Comparison of ENCODE assay signal across 8 mouse cellular contexts in genomic region chr7:25278341-25279075, GRCm38 (mm10). TPM values are rescaled to one million over a fixed set of nuclear protein-coding genes. Genes with fewer than 3 reads are reported as not detected.
DNase-seq lines count a peak whose midpoint lies in the region; ATAC-seq lines count a peak whose summit lies in the region.

No protein-coding gene starts in this region.

- DNase-seq in gastrocnemius, postnatal 10 days: peak; percentile 70
- DNase-seq in intestine, embryonic 14.5 days (ENCODE audit: low spot score): peak; percentile 95
- DNase-seq in left cerebral cortex, postnatal 10 days (ENCODE audit: extremely low spot score in 1 of 2, low spot score in 2 of 2): peak; percentile 87 to 89
- peak; percentile 82 to 84 for DNase-seq in right cerebral cortex, adult 2 months (ENCODE audit: low spot score in 2 of 2)
- DNase-seq in urinary bladder, postnatal 14 days (ENCODE audit: low spot score): peak; percentile 90

- intact Hi-C loops in left cerebral cortex, postnatal 10 days (cut with DNase I): no loop called here

- no peaks in the 10 kb centered on the region for H3K27me3 ChIP-seq in intestine, embryonic 14.5 days (replicated peaks; ENCODE audit: control insufficient read depth, insufficient read depth, low read length)
- H3K27me3 ChIP-seq in megakaryocyte, embryonic 14.5 days (replicated peaks): no peaks in the 10 kb centered on the region

- peaks cover 4% of the 10 kb centered on the region; the same call in 1 of the 2 replicates for H3K36me3 ChIP-seq in intestine, embryonic 14.5 days (ENCODE audit: control insufficient read depth, insufficient read depth, low read length)
- H3K36me3 ChIP-seq in megakaryocyte, embryonic 14.5 days (replicated peaks; ENCODE audit: low read length): peaks cover 34% of the 10 kb centered on the region

- peak overlapping the region; percentile 50 for H3K4me3 ChIP-seq in intestine, embryonic 14.5 days (ENCODE audit: low read depth, low read length)
- H3K4me3 ChIP-seq in megakaryocyte, embryonic 14.5 days (replicated peaks): peak overlapping the region; percentile 92

- peak overlapping the region; percentile 60 for H3K4me2 ChIP-seq in intestine, embryonic 14.5 days (ENCODE audit: low read length)

- H3K9ac ChIP-seq in intestine, embryonic 14.5 days (ENCODE audit: low read length): peak overlapping the region; percentile 71

- no peaks in the 10 kb centered on the region for H3K9me3 ChIP-seq in intestine, embryonic 14.5 days (ENCODE audit: control insufficient read depth, low read length)
- no peaks in the 10 kb centered on the region for H3K9me3 ChIP-seq in megakaryocyte, embryonic 14.5 days

- peaks cover 36% of the 10 kb centered on the region for H3K4me1 ChIP-seq in intestine, embryonic 14.5 days (replicated peaks; ENCODE audit: control insufficient read depth, insufficient read depth, low read length)
- H3K4me1 ChIP-seq in megakaryocyte, embryonic 14.5 days: peaks cover 87% of the 10 kb centered on the region

- peak overlapping the region; percentile 95 for H3K27ac ChIP-seq in intestine, embryonic 14.5 days (ENCODE audit: low read depth)

- ATAC-seq in activated CD4-positive, CD25-positive, alpha-beta regulatory T cell, adult 4 months: peak; percentile 74
- ATAC-seq in common myeloid progenitor, adult 5-6 weeks (replicated peaks; ENCODE audit: low read depth, poor library complexity, severe bottlenecking): peak; percentile 30
- ATAC-seq in intestine, embryonic 14.5 days (replicated peaks; ENCODE audit: low FRiP score, low TSS enrichment, low read depth): peak; percentile 70

- under 1% methylated on average over 59 of the region's 60 CpGs for WGBS in intestine, embryonic 14.5 days

RNA-seq across cellular contexts. Expression of gene Cic, which starts 11.0 kb away (rescaled TPM):
- polyA plus RNA-seq in activated CD4-positive, CD25-positive, alpha-beta regulatory T cell, adult 4 months (2017; shearing (Covaris generic)): 10 to 100 TPM; 23.2 to 26.0 TPM
- total RNA-seq in common myeloid progenitor, adult 5-6 weeks (2017): 44.4 and 50.2 TPM in 2 replicates
- total RNA-seq in gastrocnemius, postnatal 10 days (2021): 10 to 100 TPM; 65.7 to 73.4 TPM
- 38.0 and 38.5 TPM in 2 replicates for polyA plus RNA-seq in intestine, embryonic 14.5 days (2014; fragmentation: Nextera tagmentation; extraction: Ambion mirVana)
- total RNA-seq in left cerebral cortex, postnatal 10 days (2021): 100 to 1,000 TPM; 244 to 271 TPM
- polyA plus RNA-seq in megakaryocyte, embryonic 14.5 days (2012; ENCODE audit: insufficient read depth, low replicate concordance): 290 and 655 TPM in 2 replicates

RNA-seq across cellular contexts. Expression of gene Pafah1b3, which starts 19.3 kb away (rescaled TPM):
- polyA plus RNA-seq in activated CD4-positive, CD25-positive, alpha-beta regulatory T cell, adult 4 months (2017; shearing (Covaris generic)): 10 to 100 TPM; 16.8 to 30.7 TPM
- 21.4 and 27.3 TPM in 2 replicates for total RNA-seq in common myeloid progenitor, adult 5-6 weeks (2017)
- 10 to 100 TPM in 1 of 2 experiments, 1 to 10 TPM in 1; 7.5 to 12.3 TPM for total RNA-seq in gastrocnemius, postnatal 10 days (2021)
- polyA plus RNA-seq in intestine, embryonic 14.5 days (2014; fragmentation: Nextera tagmentation; extraction: Ambion mirVana): 198 and 203 TPM in 2 replicates
- 10 to 100 TPM; 64.1 to 67.5 TPM for total RNA-seq in left cerebral cortex, postnatal 10 days (2021)
- polyA plus RNA-seq in megakaryocyte, embryonic 14.5 days (2012; ENCODE audit: insufficient read depth, low replicate concordance): 19.1 TPM in 1 of 2 replicates, not detected in the other

RNA-seq across cellular contexts. Expression of gene Prr19, which starts 22.7 kb away (rescaled TPM):
- not detected for polyA plus RNA-seq in activated CD4-positive, CD25-positive, alpha-beta regulatory T cell, adult 4 months (2017; shearing (Covaris generic))
- not detected in 2 replicates for total RNA-seq in common myeloid progenitor, adult 5-6 weeks (2017)
- not detected for total RNA-seq in gastrocnemius, postnatal 10 days (2021)
- 0.62 and 0.71 TPM in 2 replicates for polyA plus RNA-seq in intestine, embryonic 14.5 days (2014; fragmentation: Nextera tagmentation; extraction: Ambion mirVana)
- under 1 TPM in 1 of 2 experiments, not detected in 1; 0.28 TPM for total RNA-seq in left cerebral cortex, postnatal 10 days (2021)
- polyA plus RNA-seq in megakaryocyte, embryonic 14.5 days (2012; ENCODE audit: insufficient read depth, low replicate concordance): 0.17 TPM in 1 of 2 replicates, not detected in the other

RNA-seq across cellular contexts. Expression of gene Tmem145, which starts 27.4 kb away (rescaled TPM):
- not detected for polyA plus RNA-seq in activated CD4-positive, CD25-positive, alpha-beta regulatory T cell, adult 4 months (2017; shearing (Covaris generic))
- total RNA-seq in common myeloid progenitor, adult 5-6 weeks (2017): not detected in 2 replicates
- not detected for total RNA-seq in gastrocnemius, postnatal 10 days (2021)
- 1.5 and 1.6 TPM in 2 replicates for polyA plus RNA-seq in intestine, embryonic 14.5 days (2014; fragmentation: Nextera tagmentation; extraction: Ambion mirVana)
- 10 to 100 TPM; 89.2 to 91.0 TPM for total RNA-seq in left cerebral cortex, postnatal 10 days (2021)
- 0.16 TPM in 1 of 2 replicates, not detected in the other for polyA plus RNA-seq in megakaryocyte, embryonic 14.5 days (2012; ENCODE audit: insufficient read depth, low replicate concordance)

RNA-seq across cellular contexts. Expression of gene Erf, which starts 27.9 kb away (rescaled TPM):
- under 1 TPM; 0.28 to 0.38 TPM for polyA plus RNA-seq in activated CD4-positive, CD25-positive, alpha-beta regulatory T cell, adult 4 months (2017; shearing (Covaris generic))
- total RNA-seq in common myeloid progenitor, adult 5-6 weeks (2017): 8.9 and 10.9 TPM in 2 replicates
- total RNA-seq in gastrocnemius, postnatal 10 days (2021): 10 to 100 TPM; 14.9 to 18.4 TPM
- polyA plus RNA-seq in intestine, embryonic 14.5 days (2014; fragmentation: Nextera tagmentation; extraction: Ambion mirVana): 19.9 and 22.0 TPM in 2 replicates
- 10 to 100 TPM; 47.7 to 55.1 TPM for total RNA-seq in left cerebral cortex, postnatal 10 days (2021)
- 44.8 and 66.8 TPM in 2 replicates for polyA plus RNA-seq in megakaryocyte, embryonic 14.5 days (2012; ENCODE audit: insufficient read depth, low replicate concordance)

Comparison
In these comparisons a context has a peak if more than half of its experiments do, and no peak if none do; other contexts are left out.
1. Peak in every context shown above with its lines: DNase-seq, ATAC-seq, H3K4me3 ChIP-seq and H3K27ac ChIP-seq.